Mouse (Mus musculus): ENCODE results near the gene Folr2. TPM values are rescaled to one million over a fixed set of nuclear protein-coding genes. Genes with fewer than 3 reads are reported as not detected.
A peak's percentile ranks its signal among the peaks of the same experiment; 100 is the strongest.

Folr2 gene
- polyA plus RNA-seq, 1 experiment from 2014 or later, result 3.0 TPM

GRCm38 (mm10) chr7:101862291-101862690 is 5.3 kb upstream of the Folr2 start:
- Histone ChIP-seq H3K36me3 (no peaks in the 10 kb centered on the region), H3K9me3 (replicated peaks) (no peaks in the 10 kb centered on the region), H3K4me1 (no peaks in the 10 kb centered on the region), H3K4me2 (no peak overlapping the region), H3K9ac (no peak overlapping the region), H3K27ac (no peak overlapping the region), H3K27me3 (replicated peaks) (no peaks in the 10 kb centered on the region), H3K4me3 (no peak overlapping the region)
- 58% methylated on average over 3 of the region's 3 CpGs for WGBS (ENCODE audit: insufficient replicate concordance)
- ATAC-seq, result no peak

- Histone ChIP-seq H3K4me2 (no peak overlapping the region), H3K4me1 (no peaks in the 10 kb centered on the region), H3K4me3 (no peak overlapping the region), H3K27me3 (replicated peaks) (peaks cover 4% of the 10 kb centered on the region; the same call in 1 of the 2 replicates), H3K9ac (no peak overlapping the region), H3K27ac (no peak overlapping the region), H3K36me3 (no peaks in the 10 kb centered on the region), H3K9me3 (replicated peaks) (no peaks in the 10 kb centered on the region)
- ATAC-seq, result no peak
Measured at GRCm38 (mm10) chr7:101860978-101861377, 4.0 kb upstream of the Folr2 start.

GRCm38 (mm10) chr7:101858362-101858761 is 1.4 kb upstream of the Folr2 start:
- Histone ChIP-seq H3K27ac (no peak overlapping the region), H3K4me3 (no peak overlapping the region), H3K27me3 (replicated peaks) (peaks cover 4% of the 10 kb centered on the region; the same call in 1 of the 2 replicates), H3K36me3 (no peaks in the 10 kb centered on the region), H3K4me1 (no peaks in the 10 kb centered on the region), H3K4me2 (no peak overlapping the region), H3K9me3 (replicated peaks) (no peaks in the 10 kb centered on the region), H3K9ac (no peak overlapping the region)
- no peak for ATAC-seq
- WGBS (ENCODE audit: insufficient replicate concordance), result 60% methylated on average over 9 of the region's 9 CpGs

GRCm38 (mm10) chr7:101853816-101854215 is 3.2 kb downstream of the Folr2 start:
- Histone ChIP-seq H3K4me1 (no peaks in the 10 kb centered on the region), H3K27ac (no peak overlapping the region), H3K9ac (no peak overlapping the region), H3K36me3 (no peaks in the 10 kb centered on the region), H3K4me2 (no peak overlapping the region), H3K27me3 (replicated peaks) (peaks cover 7% of the 10 kb centered on the region; the same call in 1 of the 2 replicates), H3K9me3 (replicated peaks) (no peaks in the 10 kb centered on the region), H3K4me3 (no peak overlapping the region)
- WGBS (ENCODE audit: insufficient replicate concordance), result 33% methylated on average over 2 of the region's 2 CpGs
- no peak for ATAC-seq

DNA sequence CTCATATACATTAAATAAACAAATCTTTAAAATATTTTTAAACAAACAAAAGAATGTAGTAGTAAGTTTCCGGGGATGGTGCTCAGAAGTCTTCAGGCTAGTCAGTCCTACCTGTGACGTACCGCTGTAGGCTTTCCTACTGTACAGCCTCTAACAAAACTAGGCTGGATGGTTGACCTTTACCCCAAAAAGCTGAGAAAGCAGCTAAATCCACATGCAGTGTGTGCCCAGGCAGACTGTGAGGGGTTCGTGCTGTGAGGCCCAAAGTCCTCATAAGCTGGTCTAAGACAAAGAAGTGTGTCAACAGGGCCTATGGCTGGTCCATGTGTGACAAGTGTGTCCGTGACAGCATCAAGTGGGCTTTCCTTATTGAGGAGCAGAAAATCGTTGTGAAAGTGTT is 4.1 kb downstream of the Folr2 start:
- no peaks in the 10 kb centered on the region for H3K9me3 ChIP-seq (replicated peaks)
- H3K9ac ChIP-seq, result no peak overlapping the region
- peaks cover 7% of the 10 kb centered on the region; the same call in 1 of the 2 replicates for H3K27me3 ChIP-seq (replicated peaks)
- no peak overlapping the region for H3K4me3 ChIP-seq
- H3K4me2 ChIP-seq, result no peak overlapping the region
- no peaks in the 10 kb centered on the region for H3K4me1 ChIP-seq
- ATAC-seq, result no peak
- WGBS (ENCODE audit: insufficient replicate concordance), result 72% methylated on average over 6 of the region's 6 CpGs
- H3K36me3 ChIP-seq, result no peaks in the 10 kb centered on the region
- H3K27ac ChIP-seq, result no peak overlapping the region

DNA sequence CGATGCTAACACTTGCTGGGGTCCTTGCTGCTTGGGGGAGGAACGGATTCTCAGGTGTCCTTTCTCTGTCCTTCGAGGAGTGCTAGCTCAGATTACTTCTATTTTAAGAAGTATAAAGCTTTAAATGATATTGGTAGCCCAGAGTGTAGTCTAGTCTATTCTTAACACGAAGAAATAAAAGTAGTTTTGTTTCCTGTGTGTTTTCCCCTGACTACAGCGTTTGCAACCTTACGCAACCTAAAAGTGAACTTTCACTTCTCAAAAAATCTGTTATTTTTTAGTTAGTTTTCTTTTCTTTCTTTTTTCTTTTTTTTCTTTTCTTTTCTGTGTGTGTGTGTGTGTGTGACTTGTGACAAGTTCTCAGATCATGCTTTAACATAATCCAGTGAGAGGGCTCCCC is 5.3 kb downstream of the Folr2 start:
- Histone ChIP-seq H3K4me2 (no peak overlapping the region), H3K36me3 (no peaks in the 10 kb centered on the region), H3K27me3 (replicated peaks) (peaks cover 7% of the 10 kb centered on the region; the same call in 1 of the 2 replicates), H3K27ac (no peak overlapping the region), H3K4me3 (no peak overlapping the region), H3K9me3 (replicated peaks) (no peaks in the 10 kb centered on the region), H3K4me1 (no peaks in the 10 kb centered on the region), H3K9ac (no peak overlapping the region)
- no peak for ATAC-seq
- WGBS (ENCODE audit: insufficient replicate concordance), result 65% methylated on average over 6 of the region's 6 CpGs

- 0 out of 2 replicates have a peak, but pooled peaks cover 3% of the 10 kb centered on the region for H3K27me3 ChIP-seq (replicated peaks)
- no peak overlapping the region for H3K4me2 ChIP-seq
- no peak overlapping the region for H3K27ac ChIP-seq
- no peaks in the 10 kb centered on the region for H3K36me3 ChIP-seq
- no peak for ATAC-seq
- no peak overlapping the region for H3K9ac ChIP-seq
- WGBS (ENCODE audit: insufficient replicate concordance), result 79% methylated on average over 1 of the region's 1 CpGs
- no peaks in the 10 kb centered on the region for H3K9me3 ChIP-seq (replicated peaks)
- no peak overlapping the region for H3K4me3 ChIP-seq
- H3K4me1 ChIP-seq, result no peaks in the 10 kb centered on the region
Measured at GRCm38 (mm10) chr7:101847934-101848333, 9.1 kb downstream of the Folr2 start.

GRCm38 (mm10) chr7:101844186-101844585 is 12.8 kb downstream of the Folr2 start:
- Histone ChIP-seq H3K4me2 (no peak overlapping the region), H3K4me1 (no peaks in the 10 kb centered on the region), H3K4me3 (no peak overlapping the region), H3K27ac (no peak overlapping the region), H3K27me3 (replicated peaks) (peaks cover 15% of the 10 kb centered on the region), H3K36me3 (no peaks in the 10 kb centered on the region), H3K9ac (no peak overlapping the region), H3K9me3 (replicated peaks) (no peaks in the 10 kb centered on the region)
- ATAC-seq, result no peak
- WGBS (ENCODE audit: insufficient replicate concordance), result 56% methylated on average over 6 of the region's 6 CpGs

- peak within 1 kb of the TSS; percentile 75 for H3K9ac ChIP-seq
- peak; percentile 40 for ATAC-seq
- H3K27me3 ChIP-seq (replicated peaks), result peaks cover 60% of the 10 kb centered on the region
- H3K4me3 ChIP-seq, result peak within 1 kb of the TSS; percentile 64
- peak within 1 kb of the TSS; percentile 71 for H3K27ac ChIP-seq
- no peaks in the 10 kb centered on the region for H3K9me3 ChIP-seq (replicated peaks)
- H3K4me1 ChIP-seq, result peaks cover 31% of the 10 kb centered on the region
- WGBS (ENCODE audit: insufficient replicate concordance), result 1% methylated on average over 64 of the region's 64 CpGs
- peaks cover 8% of the 10 kb centered on the region for H3K36me3 ChIP-seq
- peak within 1 kb of the TSS; percentile 88 for H3K4me2 ChIP-seq
Measured at GRCm38 (mm10) chr7:101837606-101838471, 19.2 kb downstream of the Folr2 start, which contains the start of gene Inppl1. Gene Inppl1, minus strand, starts transcription at chr7:101838229.

GRCm38 (mm10) chr7:101837154-101837605 is 19.8 kb downstream of the Folr2 start:
- 2% methylated on average over 20 of the region's 20 CpGs for WGBS (ENCODE audit: insufficient replicate concordance)
- no peaks in the 10 kb centered on the region for H3K9me3 ChIP-seq (replicated peaks)
- H3K4me3 ChIP-seq, result peak overlapping the region; percentile 64
- peaks cover 14% of the 10 kb centered on the region for H3K36me3 ChIP-seq
- ATAC-seq, result no peak
- H3K4me2 ChIP-seq, result peak overlapping the region; percentile 88
- peak overlapping the region; percentile 71 for H3K27ac ChIP-seq
- peaks cover 31% of the 10 kb centered on the region for H3K4me1 ChIP-seq
- H3K27me3 ChIP-seq (replicated peaks), result peaks cover 60% of the 10 kb centered on the region
- H3K9ac ChIP-seq, result peak overlapping the region; percentile 75

- peak overlapping the region; percentile 74 for H3K27ac ChIP-seq
- H3K9me3 ChIP-seq (replicated peaks), result no peaks in the 10 kb centered on the region
- under 1% methylated on average over 62 of the region's 63 CpGs for WGBS (ENCODE audit: insufficient replicate concordance)
- peak; percentile 44 for ATAC-seq
- H3K4me3 ChIP-seq, result peak overlapping the region; percentile 64
- H3K27me3 ChIP-seq (replicated peaks), result peaks cover 60% of the 10 kb centered on the region
- peak overlapping the region; percentile 75 for H3K9ac ChIP-seq
- peaks cover 31% of the 10 kb centered on the region for H3K4me1 ChIP-seq
- peaks cover 21% of the 10 kb centered on the region for H3K36me3 ChIP-seq
- H3K4me2 ChIP-seq, result peak overlapping the region; percentile 88
Measured at GRCm38 (mm10) chr7:101836271-101837153, 20.5 kb downstream of the Folr2 start.

Data from liver, embryonic 12.5 days (tissue).